Mouse (Mus musculus) mouse embryonic stem cell (cell line): ENCODE results near the gene Prf1.

Experiments used
- in situ Hi-C, 2 experiments: fragments of 300-500 bp; cut with MboI; formaldehyde crosslinking; loops; 1 replicate in 1 of 2; 3 replicates in 1 of 2; pipeline ENCODE4 v1.14.3; 2019 to 2020; ENCODE audit warnings: low sequenced_read_pairs in 2 of 2, low pct_unique_long_range_greater_than_20kb in 1 of 2, mixed read lengths in 1 of 2; ENCODE audit not compliant: unreplicated experiment in 1 of 2

The Prf1 gene

GRCm38 (mm10) chr10:61284309-61284708 lies 13.3 kb upstream of the Prf1 start:
- in situ Hi-C loops: no loop called here

- in situ Hi-C loops: no loop called here
Measured at GRCm38 (mm10) chr10:61285271-61285670, 12.4 kb upstream of the Prf1 start.

DNA sequence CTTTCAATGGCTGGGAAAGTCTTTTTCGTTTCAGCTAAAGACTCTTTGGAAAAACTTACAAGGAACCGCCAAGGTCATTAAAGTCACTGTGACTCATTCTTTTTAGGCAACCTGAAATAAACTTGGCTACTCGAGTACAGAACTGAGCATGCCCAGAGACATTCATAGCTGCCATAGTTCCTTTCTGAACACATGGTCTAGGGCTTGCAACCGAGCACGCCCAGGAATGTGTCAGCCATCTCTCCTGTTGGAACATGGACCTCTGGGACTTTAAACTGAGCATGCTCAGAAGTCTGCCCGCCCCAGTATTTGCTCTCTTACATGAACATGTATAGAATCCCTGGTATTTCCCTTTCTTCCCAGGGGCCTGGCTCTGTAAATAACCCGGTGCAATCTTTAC lies 11.4 kb upstream of the Prf1 start:
- in situ Hi-C loops: no loop called here

DNA sequence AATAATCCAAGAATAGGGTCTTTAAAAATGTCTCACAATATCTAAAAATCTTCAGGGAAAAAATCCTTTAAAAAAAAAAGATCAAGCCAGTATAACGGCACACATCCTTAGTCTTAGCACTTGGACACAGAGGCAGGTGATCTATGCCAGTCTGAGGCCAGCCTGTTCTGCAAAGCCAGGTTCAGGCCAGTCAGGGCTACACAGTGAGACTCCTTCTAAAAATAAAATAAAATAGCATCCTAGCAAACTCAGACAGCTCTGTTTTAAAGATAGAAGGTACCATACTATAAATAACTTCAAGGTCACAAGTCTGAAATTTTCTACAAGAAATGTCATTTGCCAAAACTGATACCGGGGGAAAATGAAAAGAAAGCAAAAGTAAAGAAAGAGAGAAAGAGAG lies 7.6 kb upstream of the Prf1 start:
- in situ Hi-C loops: no loop called here

DNA sequence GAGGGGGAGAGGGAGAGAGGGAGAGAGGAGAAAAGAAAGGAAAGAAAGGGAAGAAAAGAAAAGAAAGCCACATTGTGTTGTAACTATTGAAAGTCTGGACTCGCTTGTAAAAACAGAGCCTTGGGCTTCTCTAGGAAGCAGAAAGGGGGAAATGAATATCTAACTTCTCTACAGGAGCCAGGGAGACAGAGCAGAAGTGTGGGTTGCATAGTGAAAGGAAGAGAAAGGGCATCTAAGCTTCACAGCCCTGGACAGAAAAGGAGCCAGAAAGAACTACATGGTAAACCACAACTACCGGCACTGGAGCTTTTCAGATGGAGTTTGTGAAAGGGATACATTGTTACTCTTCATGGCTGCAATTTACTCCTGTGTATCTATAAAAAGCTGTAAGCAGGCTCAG lies 7.2 kb upstream of the Prf1 start:
- in situ Hi-C loops: no loop called here

DNA sequence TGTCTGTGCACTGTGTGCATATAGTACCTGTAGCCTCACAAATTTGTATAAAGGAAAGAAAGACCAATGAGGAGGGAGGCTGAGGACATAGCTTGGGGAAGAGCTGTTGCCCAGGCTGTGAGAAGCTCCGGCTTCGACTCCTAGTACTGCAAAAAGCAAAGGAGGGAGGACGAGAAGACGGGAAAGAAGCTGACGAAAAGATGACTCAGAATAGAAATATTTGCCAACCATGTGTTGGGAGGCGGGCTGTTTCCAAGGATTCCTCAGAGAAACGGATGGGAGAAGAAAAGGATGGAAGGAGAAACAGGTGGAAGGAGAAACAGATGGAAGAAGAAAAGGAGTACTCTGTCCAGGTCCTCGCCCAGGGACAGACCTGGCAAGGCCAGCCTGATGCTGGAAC lies 3.4 kb upstream of the Prf1 start:
- in situ Hi-C loops: no loop called here

DNA sequence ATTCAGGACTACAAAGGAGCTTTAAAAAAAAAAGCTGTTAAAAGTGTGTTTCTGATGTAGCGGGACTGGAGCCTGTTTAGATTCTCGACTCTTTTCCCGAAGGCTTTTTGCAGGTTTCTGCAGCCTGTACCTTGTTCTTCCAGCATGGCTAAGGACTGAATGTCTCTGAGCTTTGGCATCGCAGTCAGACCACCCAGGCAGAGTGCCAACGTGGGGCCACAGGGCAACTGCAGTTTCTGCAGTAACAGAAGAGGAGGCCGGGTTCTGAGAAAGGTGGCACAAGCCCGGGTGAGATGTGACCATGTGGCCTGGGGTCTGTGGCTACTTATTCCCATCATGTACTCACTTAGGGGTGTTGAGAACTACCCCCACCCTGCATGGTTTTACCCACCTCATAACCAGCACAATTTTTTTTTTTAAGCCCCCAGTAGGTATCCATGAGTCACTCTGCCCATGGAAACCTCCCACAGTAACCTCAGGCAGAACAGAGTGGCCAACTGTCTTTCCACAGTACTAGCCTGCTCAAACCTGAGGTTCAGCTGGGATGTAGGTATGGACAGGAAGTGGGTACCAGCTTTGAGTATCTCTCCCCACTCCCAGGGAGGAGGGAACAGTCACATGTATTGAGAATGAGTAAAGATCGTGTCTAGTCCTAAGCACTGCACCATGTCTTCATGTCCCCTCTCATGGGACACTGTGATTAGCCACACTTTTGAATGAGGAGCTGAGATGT lies 754 bp upstream of the Prf1 start:
- in situ Hi-C loops: no loop called here

DNA sequence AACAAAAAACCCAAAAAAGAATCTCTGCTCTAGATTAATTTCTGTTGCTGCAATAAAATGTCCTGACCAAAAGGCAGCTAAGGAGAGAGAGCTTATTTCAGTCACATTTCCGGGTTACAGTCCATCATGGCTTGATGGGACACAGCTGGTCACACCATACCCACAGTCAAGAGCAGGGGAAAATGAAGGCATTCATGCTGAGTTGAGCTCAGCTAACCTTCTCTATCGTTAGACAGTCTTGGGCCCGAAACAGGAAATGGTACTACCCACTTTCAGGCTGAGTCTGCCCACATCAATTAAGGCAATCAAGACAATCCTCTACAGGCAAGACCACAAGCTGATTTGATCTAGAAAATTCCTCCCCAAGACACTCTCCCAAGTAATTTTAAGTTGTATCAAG lies 3.4 kb downstream of the Prf1 start:
- in situ Hi-C loops: no loop called here

- in situ Hi-C loops: no loop called here
Measured at GRCm38 (mm10) chr10:61304046-61304445, 6.4 kb downstream of the Prf1 start.

- in situ Hi-C loops: no loop called here
Measured at GRCm38 (mm10) chr10:61305928-61306590, 8.4 kb downstream of the Prf1 start.

DNA sequence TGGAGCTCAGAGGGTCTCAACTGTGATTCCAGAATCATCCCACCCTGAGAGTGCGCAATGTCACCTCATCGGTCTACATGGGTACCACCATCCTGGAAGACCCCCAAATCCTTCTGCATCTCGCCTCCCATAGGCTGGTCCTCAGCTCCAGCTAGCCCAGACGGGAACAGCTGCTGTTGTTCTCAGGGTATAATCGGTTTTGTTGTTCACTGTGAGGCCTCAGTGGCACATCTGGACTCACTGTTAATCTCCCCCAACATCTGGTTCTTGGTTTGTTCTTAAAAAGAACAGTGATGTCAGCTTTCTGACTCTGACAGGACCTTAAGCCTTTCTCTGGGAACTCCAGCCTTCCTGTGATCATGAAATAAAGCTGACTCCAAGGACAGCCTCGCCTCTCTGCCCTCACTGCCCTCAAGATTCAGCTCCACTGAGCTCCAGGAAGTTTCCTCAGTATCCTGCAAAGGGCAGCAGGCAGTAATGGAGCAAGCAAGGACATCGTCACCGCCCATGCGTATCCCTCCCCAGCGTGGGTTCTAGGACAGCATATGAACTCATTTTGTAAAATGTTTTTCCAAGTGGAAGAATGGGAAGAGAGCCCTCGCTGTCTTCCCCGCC lies 11.2 kb downstream of the Prf1 start:
- in situ Hi-C loops: no loop called here

DNA sequence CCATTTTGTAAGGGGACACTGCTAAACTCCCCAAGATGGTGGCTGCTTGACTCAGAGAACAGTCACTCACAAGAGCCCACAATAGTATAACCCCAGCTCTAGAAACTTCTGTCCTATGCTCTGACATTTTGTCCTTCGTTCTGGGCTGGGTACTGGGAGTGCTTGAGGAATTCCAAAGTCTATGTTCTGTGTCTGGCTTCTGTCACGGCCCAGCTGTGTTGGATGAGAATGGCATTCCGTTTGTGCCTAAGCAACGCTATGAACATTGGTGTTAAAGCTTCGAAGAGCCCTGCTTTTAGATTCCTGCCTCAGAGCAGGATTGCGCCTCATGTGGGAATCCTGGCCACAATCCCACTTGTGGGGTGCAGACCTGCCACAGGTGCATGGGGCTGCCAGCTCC lies 14.5 kb downstream of the Prf1 start:
- in situ Hi-C loops: no loop called here

DNA sequence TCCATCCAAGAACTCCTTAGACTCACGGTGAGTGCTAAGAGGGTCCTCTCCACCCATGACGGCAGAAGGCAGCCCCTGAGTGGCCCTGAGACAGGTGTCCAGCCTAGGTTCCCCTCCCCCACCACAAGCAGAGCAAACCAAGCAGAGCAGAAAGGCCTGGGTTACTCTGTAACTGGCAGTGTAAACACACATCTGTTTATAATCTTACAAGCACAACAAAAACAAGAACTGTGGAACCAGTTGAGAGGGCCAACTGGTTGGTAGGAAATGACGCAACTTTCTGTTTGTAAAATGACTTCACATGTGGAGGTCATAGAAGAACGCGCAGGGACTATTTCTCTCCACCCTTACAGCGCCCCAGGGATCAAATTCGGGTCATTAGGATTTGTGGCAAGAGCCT lies 15.1 kb downstream of the Prf1 start:
- in situ Hi-C loops: no loop called here

DNA sequence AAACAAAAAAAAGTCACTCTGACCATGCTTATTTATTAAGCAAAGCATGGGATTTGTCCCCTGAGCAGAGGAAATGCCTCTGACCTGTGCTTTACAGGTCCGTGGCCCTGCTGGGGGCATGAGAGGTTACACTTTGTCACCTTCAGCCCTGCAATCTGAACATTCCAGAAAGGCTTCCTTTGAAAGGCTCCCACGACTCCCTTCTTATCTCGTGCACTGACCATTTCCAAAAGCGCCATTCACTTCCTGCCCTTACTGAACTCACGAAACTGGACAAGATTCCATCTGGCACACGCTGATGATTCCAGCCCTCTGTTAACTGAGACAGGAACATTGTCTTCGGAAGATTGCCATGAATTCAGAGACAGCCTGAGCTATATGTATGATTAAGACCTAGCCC lies 16.1 kb downstream of the Prf1 start:
- in situ Hi-C loops: no loop called here

GRCm38 (mm10) chr10:61315324-61315880 lies 17.8 kb downstream of the Prf1 start:
- in situ Hi-C loops: no loop called here

- in situ Hi-C loops: no loop called here
Measured at GRCm38 (mm10) chr10:61318527-61318926, 20.9 kb downstream of the Prf1 start.

DNA sequence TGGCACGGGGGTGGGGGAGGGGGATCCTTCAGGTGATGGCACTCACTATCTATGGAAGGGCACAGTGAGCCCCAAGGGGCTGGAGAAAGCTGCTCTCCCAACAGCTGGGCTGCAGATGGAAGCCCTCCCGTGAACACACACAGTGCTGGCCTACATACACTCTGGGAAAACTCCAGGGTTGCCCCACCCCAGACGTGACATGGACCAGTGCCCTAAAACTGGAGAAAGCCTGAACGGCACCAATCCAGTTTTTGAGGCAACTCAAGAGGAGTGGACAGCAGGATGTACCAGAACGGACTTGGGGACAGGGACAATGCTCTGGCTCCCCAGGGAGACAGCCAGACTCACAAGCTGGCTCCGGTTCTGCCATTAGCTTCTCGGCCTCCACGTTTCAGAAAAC lies 27.1 kb downstream of the Prf1 start:
- in situ Hi-C loops: no loop called here

GRCm38 (mm10) chr10:61325782-61326328 lies 28.2 kb downstream of the Prf1 start:
- in situ Hi-C loops: no loop called here

- in situ Hi-C loops: no loop called here
Measured at GRCm38 (mm10) chr10:61327545-61327944, 29.9 kb downstream of the Prf1 start.
